Mouse (Mus musculus): ENCODE data around the gene Macrod1. TPM values are rescaled to one million over a fixed set of nuclear protein-coding genes. Genes with fewer than 3 reads are reported as not detected.

Macrod1 gene
- polyA plus RNA-seq, 1 experiment from 2014 or later = 3.3 TPM

GRCm38 (mm10) chr19:7204898-7205297, 148.3 kb downstream of the Macrod1 start:
- H3K27ac ChIP-seq (ENCODE audit: low read depth, low read length) = no peak overlapping the region
- ATAC-seq (ENCODE audit: insufficient read depth, low FRiP score, low TSS enrichment) (no peak), DNase-seq (ENCODE audit: low spot score) (no peak)
- 68% methylated on average over 2 of the region's 2 CpGs for WGBS
- H3K36me3 ChIP-seq (ENCODE audit: control insufficient read depth, insufficient read depth, low read length) = peaks cover 20% of the 10 kb centered on the region
- H3K9me3 ChIP-seq (ENCODE audit: control insufficient read depth, low read length) = no peaks in the 10 kb centered on the region
- H3K4me1 ChIP-seq (ENCODE audit: control insufficient read depth, insufficient read depth, low read length) = peaks cover 15% of the 10 kb centered on the region
- H3K4me2 ChIP-seq (ENCODE audit: low read depth) = peak overlapping the region; percentile 92
- H3K9ac ChIP-seq (ENCODE audit: low read length) = peak overlapping the region; percentile 81
- H3K27me3 ChIP-seq (ENCODE audit: control insufficient read depth, insufficient read depth, low read length) = no peaks in the 10 kb centered on the region
- peak overlapping the region; percentile 74 for H3K4me3 ChIP-seq (ENCODE audit: low read depth, low read length)

- ATAC-seq (ENCODE audit: insufficient read depth, low FRiP score, low TSS enrichment) (no peak), DNase-seq (ENCODE audit: low spot score) (no peak)
- H3K4me1 ChIP-seq (ENCODE audit: control insufficient read depth, insufficient read depth, low read length) = peaks cover 15% of the 10 kb centered on the region
Measured at GRCm38 (mm10) chr19:7205326-7205725, 148.7 kb downstream of the Macrod1 start.

GRCm38 (mm10) chr19:7205753-7206736, 149.4 kb downstream of the Macrod1 start, which contains the start of gene Otub1:
Otub1 (minus strand) TSS chr19:7206316.
- Histone ChIP-seq H3K4me1 (ENCODE audit: control insufficient read depth, insufficient read depth, low read length) (peaks cover 15% of the 10 kb centered on the region), H3K36me3 (ENCODE audit: control insufficient read depth, insufficient read depth, low read length) (peaks cover 15% of the 10 kb centered on the region), H3K4me2 (ENCODE audit: low read depth) (peak within 1 kb of the TSS; percentile 92), H3K9me3 (ENCODE audit: control insufficient read depth, low read length) (no peaks in the 10 kb centered on the region), H3K4me3 (ENCODE audit: low read depth, low read length) (peak within 1 kb of the TSS; percentile 74), H3K27ac (ENCODE audit: low read depth, low read length) (peak within 1 kb of the TSS; percentile 85), H3K27me3 (ENCODE audit: control insufficient read depth, insufficient read depth, low read length) (no peaks in the 10 kb centered on the region), H3K9ac (ENCODE audit: low read length) (peak within 1 kb of the TSS; percentile 81)
- peak; percentile 96 for ATAC-seq (ENCODE audit: insufficient read depth, low FRiP score, low TSS enrichment)
- DNase-seq (ENCODE audit: low spot score) = peak; percentile 96
- under 1% methylated on average over 64 of the region's 79 CpGs for WGBS

More at GRCm38 (mm10) chr19:7205326-7205725, 148.7 kb downstream of the Macrod1 start:
- peak overlapping the region; percentile 81 for H3K9ac ChIP-seq (ENCODE audit: low read length)
- 37% methylated on average over 7 of the region's 7 CpGs for WGBS
- peak overlapping the region; percentile 92 for H3K4me2 ChIP-seq (ENCODE audit: low read depth)
- peak overlapping the region; percentile 74 for H3K4me3 ChIP-seq (ENCODE audit: low read depth, low read length)
- H3K36me3 ChIP-seq (ENCODE audit: control insufficient read depth, insufficient read depth, low read length) = peaks cover 19% of the 10 kb centered on the region
- peak overlapping the region; percentile 85; the same call in 1 of the 2 replicates for H3K27ac ChIP-seq (ENCODE audit: low read depth, low read length)
- no peaks in the 10 kb centered on the region for H3K9me3 ChIP-seq (ENCODE audit: control insufficient read depth, low read length)
- no peaks in the 10 kb centered on the region for H3K27me3 ChIP-seq (ENCODE audit: control insufficient read depth, insufficient read depth, low read length)

- Histone ChIP-seq H3K4me1 (ENCODE audit: control insufficient read depth, insufficient read depth, low read length) (peaks cover 7% of the 10 kb centered on the region), H3K27ac (ENCODE audit: low read depth, low read length) (no peak overlapping the region), H3K9me3 (ENCODE audit: control insufficient read depth, low read length) (no peaks in the 10 kb centered on the region), H3K27me3 (ENCODE audit: control insufficient read depth, insufficient read depth, low read length) (no peaks in the 10 kb centered on the region), H3K36me3 (ENCODE audit: control insufficient read depth, insufficient read depth, low read length) (peaks cover 15% of the 10 kb centered on the region), H3K4me2 (ENCODE audit: low read depth) (no peak overlapping the region), H3K9ac (ENCODE audit: low read length) (no peak overlapping the region), H3K4me3 (ENCODE audit: low read depth, low read length) (no peak overlapping the region)
- no peak for ATAC-seq (ENCODE audit: insufficient read depth, low FRiP score, low TSS enrichment)
- WGBS = 88% methylated on average over 7 of the region's 7 CpGs
- no peak for DNase-seq (ENCODE audit: low spot score)
Measured at GRCm38 (mm10) chr19:7209907-7210646, 153.5 kb downstream of the Macrod1 start.

- Histone ChIP-seq H3K36me3 (ENCODE audit: control insufficient read depth, insufficient read depth, low read length) (peaks cover 15% of the 10 kb centered on the region), H3K27ac (ENCODE audit: low read depth, low read length) (no peak overlapping the region), H3K4me3 (ENCODE audit: low read depth, low read length) (no peak overlapping the region), H3K4me2 (ENCODE audit: low read depth) (no peak overlapping the region), H3K4me1 (ENCODE audit: control insufficient read depth, insufficient read depth, low read length) (peaks cover 7% of the 10 kb centered on the region), H3K9ac (ENCODE audit: low read length) (no peak overlapping the region), H3K27me3 (ENCODE audit: control insufficient read depth, insufficient read depth, low read length) (no peaks in the 10 kb centered on the region), H3K9me3 (ENCODE audit: control insufficient read depth, low read length) (no peaks in the 10 kb centered on the region)
- DNase-seq (ENCODE audit: low spot score) (no peak), ATAC-seq (ENCODE audit: insufficient read depth, low FRiP score, low TSS enrichment) (no peak)
- WGBS = 100% methylated on average over 1 of the region's 1 CpGs
Measured at GRCm38 (mm10) chr19:7212216-7212615, 155.6 kb downstream of the Macrod1 start.

- Histone ChIP-seq H3K9me3 (ENCODE audit: control insufficient read depth, low read length) (no peaks in the 10 kb centered on the region), H3K27ac (ENCODE audit: low read depth, low read length) (no peak overlapping the region), H3K4me3 (ENCODE audit: low read depth, low read length) (no peak overlapping the region), H3K4me1 (ENCODE audit: control insufficient read depth, insufficient read depth, low read length) (peaks cover 7% of the 10 kb centered on the region), H3K9ac (ENCODE audit: low read length) (no peak overlapping the region), H3K27me3 (ENCODE audit: control insufficient read depth, insufficient read depth, low read length) (no peaks in the 10 kb centered on the region), H3K36me3 (ENCODE audit: control insufficient read depth, insufficient read depth, low read length) (peaks cover 15% of the 10 kb centered on the region), H3K4me2 (ENCODE audit: low read depth) (no peak overlapping the region)
- 89% methylated on average over 3 of the region's 3 CpGs for WGBS
- DNase-seq (ENCODE audit: low spot score) = no peak
- no peak for ATAC-seq (ENCODE audit: insufficient read depth, low FRiP score, low TSS enrichment)
Measured at GRCm38 (mm10) chr19:7213010-7213409, 156.4 kb downstream of the Macrod1 start.

GRCm38 (mm10) chr19:7214484-7214883, 157.9 kb downstream of the Macrod1 start:
- Histone ChIP-seq H3K9me3 (ENCODE audit: control insufficient read depth, low read length) (no peaks in the 10 kb centered on the region), H3K9ac (ENCODE audit: low read length) (no peak overlapping the region), H3K4me2 (ENCODE audit: low read depth) (no peak overlapping the region), H3K27me3 (ENCODE audit: control insufficient read depth, insufficient read depth, low read length) (no peaks in the 10 kb centered on the region), H3K4me1 (ENCODE audit: control insufficient read depth, insufficient read depth, low read length) (peaks cover 7% of the 10 kb centered on the region), H3K4me3 (ENCODE audit: low read depth, low read length) (no peak overlapping the region), H3K36me3 (ENCODE audit: control insufficient read depth, insufficient read depth, low read length) (peaks cover 15% of the 10 kb centered on the region), H3K27ac (ENCODE audit: low read depth, low read length) (no peak overlapping the region)
- no peak for ATAC-seq (ENCODE audit: insufficient read depth, low FRiP score, low TSS enrichment)
- WGBS = 96% methylated on average over 5 of the region's 5 CpGs
- no peak for DNase-seq (ENCODE audit: low spot score)

- Histone ChIP-seq H3K36me3 (ENCODE audit: control insufficient read depth, insufficient read depth, low read length) (peaks cover 10% of the 10 kb centered on the region), H3K9ac (ENCODE audit: low read length) (peak within 1 kb of the TSS; percentile 74), H3K27ac (ENCODE audit: low read depth, low read length) (peak within 1 kb of the TSS; percentile 65), H3K27me3 (ENCODE audit: control insufficient read depth, insufficient read depth, low read length) (no peaks in the 10 kb centered on the region), H3K4me2 (ENCODE audit: low read depth) (peak within 1 kb of the TSS; percentile 87), H3K4me1 (ENCODE audit: control insufficient read depth, insufficient read depth, low read length) (peaks cover 7% of the 10 kb centered on the region), H3K9me3 (ENCODE audit: control insufficient read depth, low read length) (no peaks in the 10 kb centered on the region), H3K4me3 (ENCODE audit: low read depth, low read length) (peak within 1 kb of the TSS; percentile 83)
- peak; percentile 97 for ATAC-seq (ENCODE audit: insufficient read depth, low FRiP score, low TSS enrichment)
- DNase-seq (ENCODE audit: low spot score) = peak; percentile 96
- WGBS = under 1% methylated on average over 50 of the region's 50 CpGs
Measured at GRCm38 (mm10) chr19:7217162-7217925, 160.7 kb downstream of the Macrod1 start, which contains the start of gene Cox8a. Cox8a (minus strand) TSS chr19:7217616.
